Mouse (Mus musculus): ENCODE results near the gene Cyp26c1. TPM values are rescaled to one million over a fixed set of nuclear protein-coding genes. Genes with fewer than 3 reads are reported as not detected.

The Cyp26c1 gene
- polyA plus RNA-seq, 1 experiment: not detected

DNA sequence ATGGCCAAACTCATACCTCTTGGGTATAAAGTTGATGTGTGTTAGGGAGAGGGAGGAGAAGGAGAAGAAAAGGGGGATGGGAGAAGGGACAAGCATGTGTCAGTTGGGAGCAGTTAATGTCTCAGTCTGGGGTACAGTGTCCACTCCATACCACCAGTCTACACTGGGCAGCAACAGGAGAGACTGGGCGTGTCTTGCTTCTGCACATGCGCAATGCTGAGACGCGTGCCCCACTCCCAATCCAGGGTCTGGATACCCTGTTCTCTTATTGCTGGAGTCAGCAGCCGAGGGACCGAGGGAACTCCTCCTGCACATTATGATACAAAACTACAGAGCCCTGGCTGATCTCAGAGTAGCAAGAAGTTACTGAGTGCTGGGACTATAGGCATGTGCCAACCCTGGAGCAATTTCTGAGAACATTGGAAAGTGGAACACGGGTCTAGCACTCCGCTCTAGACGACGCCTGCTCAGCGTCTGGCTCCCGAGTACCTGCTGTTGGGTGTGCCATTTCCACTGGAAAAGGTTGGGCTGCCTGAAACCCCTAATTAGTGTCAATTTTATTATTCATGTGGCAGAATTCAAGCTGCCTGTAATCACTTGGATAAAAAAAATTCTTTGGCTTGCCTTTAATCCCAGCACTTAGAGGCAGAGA is 31.3 kb downstream of the Cyp26c1 start:
- no peak for TF ChIP-seq POLR2A (IDR thresholded peaks at IDR 0.05; ENCODE audit: extremely low read depth, insufficient read depth, low read length)
- TF ChIP-seq CTCF (IDR thresholded peaks at IDR 0.05; ENCODE audit: extremely low read depth, insufficient read depth, low read length): no peak
- Histone ChIP-seq H3K27ac (ENCODE audit: insufficient read depth, low read length) (no peak overlapping the region), H3K4me3 (ENCODE audit: insufficient read depth, low read length) (no peak overlapping the region), H3K4me1 (ENCODE audit: control insufficient read depth, insufficient read depth, low read length) (no peaks in the 10 kb centered on the region)

DNA sequence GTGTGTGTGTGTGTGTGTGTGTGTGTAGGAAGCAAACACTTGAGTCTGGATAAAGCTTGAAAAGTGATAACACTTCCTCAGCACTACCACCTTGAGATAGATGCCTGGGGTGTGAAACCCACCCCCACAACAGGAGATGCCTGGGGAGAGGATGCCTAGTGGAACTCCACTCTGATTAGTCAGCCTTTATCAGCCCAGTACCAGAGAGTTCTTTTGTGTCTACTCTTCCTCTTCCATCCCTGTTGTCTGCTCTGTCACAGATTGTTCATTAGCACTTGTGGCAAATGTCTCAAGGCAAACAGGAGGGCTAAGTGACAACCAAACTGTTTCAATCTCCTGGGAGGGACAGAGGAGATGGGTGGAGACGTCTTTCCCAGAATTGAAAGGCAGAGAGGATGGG is 33.8 kb downstream of the Cyp26c1 start:
- H3K27ac ChIP-seq (ENCODE audit: insufficient read depth, low read length): no peak overlapping the region
- H3K4me3 ChIP-seq (ENCODE audit: insufficient read depth, low read length): no peak overlapping the region
- TF ChIP-seq POLR2A (IDR thresholded peaks at IDR 0.05; ENCODE audit: extremely low read depth, insufficient read depth, low read length): no peak
- TF ChIP-seq CTCF (IDR thresholded peaks at IDR 0.05; ENCODE audit: extremely low read depth, insufficient read depth, low read length): no peak
- H3K4me1 ChIP-seq (ENCODE audit: control insufficient read depth, insufficient read depth, low read length): no peaks in the 10 kb centered on the region

GRCm38 (mm10) chr19:37724591-37724990 is 39.2 kb downstream of the Cyp26c1 start:
- Histone ChIP-seq H3K4me3 (ENCODE audit: insufficient read depth, low read length) (no peak overlapping the region), H3K27ac (ENCODE audit: insufficient read depth, low read length) (no peak overlapping the region), H3K4me1 (ENCODE audit: control insufficient read depth, insufficient read depth, low read length) (no peaks in the 10 kb centered on the region)
- TF ChIP-seq POLR2A (IDR thresholded peaks at IDR 0.05; ENCODE audit: extremely low read depth, insufficient read depth, low read length) (no peak), CTCF (IDR thresholded peaks at IDR 0.05; ENCODE audit: extremely low read depth, insufficient read depth, low read length) (no peak)

DNA sequence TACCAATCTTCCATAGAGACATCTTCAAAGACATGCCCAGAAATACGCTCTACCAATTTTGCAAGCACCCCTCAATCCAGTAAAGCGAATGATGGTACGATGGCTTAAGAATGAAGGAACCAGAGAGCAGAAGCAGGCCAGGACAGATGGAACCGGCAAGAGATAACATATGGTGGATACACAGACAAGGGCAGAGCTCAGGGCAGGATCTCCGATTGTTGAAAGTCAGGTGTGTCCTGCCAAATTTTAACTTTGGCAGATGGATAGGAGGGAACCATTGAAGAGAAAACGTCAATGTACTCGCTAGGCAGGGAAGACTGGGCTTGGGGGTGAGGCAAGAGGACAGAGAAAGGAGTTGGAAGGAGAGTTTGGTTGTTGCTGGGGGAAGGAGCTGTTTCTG is 41.2 kb downstream of the Cyp26c1 start:
- Histone ChIP-seq H3K4me3 (ENCODE audit: insufficient read depth, low read length) (no peak overlapping the region), H3K4me1 (ENCODE audit: control insufficient read depth, insufficient read depth, low read length) (no peaks in the 10 kb centered on the region), H3K27ac (ENCODE audit: insufficient read depth, low read length) (no peak overlapping the region)
- TF ChIP-seq CTCF (IDR thresholded peaks at IDR 0.05; ENCODE audit: extremely low read depth, insufficient read depth, low read length): no peak
- no peak for TF ChIP-seq POLR2A (IDR thresholded peaks at IDR 0.05; ENCODE audit: extremely low read depth, insufficient read depth, low read length)

DNA sequence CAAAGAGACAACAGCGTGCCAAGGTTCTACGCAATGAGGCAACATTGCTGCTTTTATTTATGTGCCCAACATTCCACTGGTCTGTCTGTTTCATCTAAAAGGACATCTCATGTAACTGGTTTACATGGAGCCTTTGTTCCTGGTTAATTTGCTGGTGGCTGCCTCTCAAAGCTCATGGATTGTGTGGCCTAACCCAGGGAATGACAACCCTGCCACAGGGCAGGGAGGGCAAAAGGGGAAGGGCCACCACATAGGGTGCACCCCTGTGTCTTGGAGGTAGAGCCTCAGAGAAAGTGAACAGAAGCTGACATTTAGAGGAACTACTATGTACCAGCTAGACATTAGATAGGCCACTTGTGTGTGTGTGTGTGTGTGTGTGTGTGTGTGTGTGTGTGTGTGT is 42.0 kb downstream of the Cyp26c1 start:
- Histone ChIP-seq H3K27ac (ENCODE audit: insufficient read depth, low read length) (no peak overlapping the region), H3K4me3 (ENCODE audit: insufficient read depth, low read length) (no peak overlapping the region), H3K4me1 (ENCODE audit: control insufficient read depth, insufficient read depth, low read length) (no peaks in the 10 kb centered on the region)
- TF ChIP-seq POLR2A (IDR thresholded peaks at IDR 0.05; ENCODE audit: extremely low read depth, insufficient read depth, low read length): no peak
- TF ChIP-seq CTCF (IDR thresholded peaks at IDR 0.05; ENCODE audit: extremely low read depth, insufficient read depth, low read length): no peak

DNA sequence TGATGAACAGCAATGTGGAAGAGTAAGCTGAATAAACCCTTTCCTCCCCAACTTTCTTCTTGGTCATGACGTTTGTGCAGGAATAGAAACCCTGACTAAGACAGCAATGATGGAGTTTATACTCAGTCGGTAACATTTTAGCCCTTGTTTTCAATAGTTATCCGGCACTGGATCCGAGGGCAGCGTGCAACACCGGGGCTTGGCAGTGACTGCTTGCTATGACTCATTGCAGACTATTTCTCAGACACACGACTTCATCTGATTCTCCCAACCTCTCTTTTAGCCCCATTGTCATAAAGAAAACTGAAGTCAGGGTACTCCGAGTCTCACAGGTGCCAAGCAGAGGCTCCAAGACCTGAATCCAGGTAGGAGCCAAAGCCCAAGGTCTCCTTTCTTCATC is 50.0 kb downstream of the Cyp26c1 start:
- Histone ChIP-seq H3K27ac (ENCODE audit: insufficient read depth, low read length) (no peak overlapping the region), H3K4me3 (ENCODE audit: insufficient read depth, low read length) (no peak overlapping the region), H3K4me1 (ENCODE audit: control insufficient read depth, insufficient read depth, low read length) (no peaks in the 10 kb centered on the region)
- TF ChIP-seq POLR2A (IDR thresholded peaks at IDR 0.05; ENCODE audit: extremely low read depth, insufficient read depth, low read length): no peak
- no peak for TF ChIP-seq CTCF (IDR thresholded peaks at IDR 0.05; ENCODE audit: extremely low read depth, insufficient read depth, low read length)

- no peak for TF ChIP-seq CTCF (IDR thresholded peaks at IDR 0.05; ENCODE audit: extremely low read depth, insufficient read depth, low read length)
- no peak for TF ChIP-seq POLR2A (IDR thresholded peaks at IDR 0.05; ENCODE audit: extremely low read depth, insufficient read depth, low read length)
- no peaks in the 10 kb centered on the region for H3K4me1 ChIP-seq (ENCODE audit: control insufficient read depth, insufficient read depth, low read length)
Measured at GRCm38 (mm10) chr19:37738575-37738974, 53.2 kb downstream of the Cyp26c1 start.

GRCm38 (mm10) chr19:37740043-37740442 is 54.7 kb downstream of the Cyp26c1 start:
- Histone ChIP-seq H3K4me1 (ENCODE audit: control insufficient read depth, insufficient read depth, low read length) (no peaks in the 10 kb centered on the region), H3K4me3 (ENCODE audit: insufficient read depth, low read length) (no peak overlapping the region), H3K27ac (ENCODE audit: insufficient read depth, low read length) (no peak overlapping the region)
- TF ChIP-seq POLR2A (IDR thresholded peaks at IDR 0.05; ENCODE audit: extremely low read depth, insufficient read depth, low read length): no peak
- TF ChIP-seq CTCF (IDR thresholded peaks at IDR 0.05; ENCODE audit: extremely low read depth, insufficient read depth, low read length): no peak

More at GRCm38 (mm10) chr19:37738575-37738974, 53.2 kb downstream of the Cyp26c1 start:
- Histone ChIP-seq H3K4me3 (ENCODE audit: insufficient read depth, low read length) (no peak overlapping the region), H3K27ac (ENCODE audit: insufficient read depth, low read length) (no peak overlapping the region)

Other genes with a start within 250 kb of the Cyp26c1 start
- 20.3 and 20.6 TPM in 2 replicates for gene Exoc6, start 135.2 kb upstream of the Cyp26c1 start, polyA plus RNA-seq (2012; rRNA removed)
- 0.08 and 0.17 TPM in 2 replicates for gene Cyp26a1, start 12.2 kb downstream of the Cyp26c1 start, polyA plus RNA-seq (2012; rRNA removed)